Mouse (Mus musculus) heart, adult 18-20 months (tissue): Measurements from ENCODE around the gene Dhx8. TPM values are rescaled to one million over a fixed set of nuclear protein-coding genes. Genes with fewer than 3 reads are reported as not detected.

Source experiments
- DNase-seq, 2 experiments: peaks; one replicate each; pipeline ENCODE4 v3.0.0; 2021 to 2022; ENCODE audit warnings: mixed read lengths in 1 of 2
- long read RNA-seq, 2 experiments: library from polyadenylated mRNA; stranded (forward); transcript quantifications; one replicate each; pipeline ENCODE4 v2.0.0; 2021
- total RNA-seq, 2 experiments: library from RNA; stranded (reverse); gene quantifications; 2 replicates each; pipeline ENCODE4 v1.2.3; 2021

Gene Dhx8
- 10 to 100 TPM; 16.4 to 17.2 TPM for total RNA-seq
- long read RNA-seq, experiment 1, full-length matches to known transcripts = 6 of 7 reads
- long read RNA-seq, experiment 1, partial matches to known transcripts = 1 of 7 reads
- long read RNA-seq, experiment 1, other reads (novel, unspliced or antisense) = 0 of 7 reads
- long read RNA-seq, experiment 2, full-length matches to known transcripts = 3 of 3 reads
- long read RNA-seq, experiment 2, partial matches to known transcripts = 0 of 3 reads
- long read RNA-seq, experiment 2, other reads (novel, unspliced or antisense) = 0 of 3 reads

DNA sequence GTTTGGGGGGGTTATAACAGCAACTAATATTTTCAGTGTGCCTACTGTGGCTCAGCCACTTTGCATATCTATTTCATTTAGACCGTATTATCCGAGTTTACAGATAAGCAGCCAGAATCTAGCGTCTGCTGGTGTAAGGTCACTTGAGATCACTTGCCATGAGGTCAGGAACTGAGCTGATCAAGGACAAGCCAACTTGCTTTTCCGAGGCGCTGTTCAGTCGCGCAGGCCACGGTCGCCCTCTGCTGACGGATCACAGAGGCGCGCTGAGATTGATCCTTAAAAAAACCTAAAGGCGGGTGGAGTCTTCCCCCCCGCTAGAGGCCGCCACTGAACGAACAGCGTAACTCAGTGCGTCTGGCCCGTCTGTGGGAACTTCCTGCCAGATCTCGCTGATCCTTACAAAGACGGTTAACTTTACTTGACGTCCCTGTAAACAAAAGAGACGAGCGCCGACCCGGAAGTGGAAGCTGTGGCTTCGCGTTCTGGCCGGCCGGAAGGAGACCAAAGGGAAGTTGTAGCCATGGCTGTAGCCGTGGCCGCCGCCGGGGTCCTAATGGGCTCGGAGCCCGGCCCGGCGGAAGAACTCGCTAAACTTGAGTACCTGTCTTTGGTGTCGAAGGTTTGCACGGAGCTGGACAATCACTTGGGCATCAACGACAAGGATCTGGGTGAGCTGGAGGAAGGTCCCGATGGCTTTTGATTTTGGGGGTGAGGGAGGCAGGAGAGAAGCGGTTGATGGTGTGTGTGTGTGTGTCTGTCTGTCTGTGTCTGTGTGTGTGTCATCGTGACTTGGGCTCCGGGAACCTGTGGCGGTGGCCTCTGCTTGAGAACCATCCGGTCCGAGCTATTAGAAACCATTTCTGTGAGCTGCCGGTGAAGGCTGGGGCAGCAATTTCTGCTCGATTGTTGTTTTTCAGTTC, at the start of gene Dhx8:
Gene Dhx8 (plus strand): TSS at position 402 of the 923 bp plus-strand sequence.
- DNase-seq = peak; percentile 99

DNA sequence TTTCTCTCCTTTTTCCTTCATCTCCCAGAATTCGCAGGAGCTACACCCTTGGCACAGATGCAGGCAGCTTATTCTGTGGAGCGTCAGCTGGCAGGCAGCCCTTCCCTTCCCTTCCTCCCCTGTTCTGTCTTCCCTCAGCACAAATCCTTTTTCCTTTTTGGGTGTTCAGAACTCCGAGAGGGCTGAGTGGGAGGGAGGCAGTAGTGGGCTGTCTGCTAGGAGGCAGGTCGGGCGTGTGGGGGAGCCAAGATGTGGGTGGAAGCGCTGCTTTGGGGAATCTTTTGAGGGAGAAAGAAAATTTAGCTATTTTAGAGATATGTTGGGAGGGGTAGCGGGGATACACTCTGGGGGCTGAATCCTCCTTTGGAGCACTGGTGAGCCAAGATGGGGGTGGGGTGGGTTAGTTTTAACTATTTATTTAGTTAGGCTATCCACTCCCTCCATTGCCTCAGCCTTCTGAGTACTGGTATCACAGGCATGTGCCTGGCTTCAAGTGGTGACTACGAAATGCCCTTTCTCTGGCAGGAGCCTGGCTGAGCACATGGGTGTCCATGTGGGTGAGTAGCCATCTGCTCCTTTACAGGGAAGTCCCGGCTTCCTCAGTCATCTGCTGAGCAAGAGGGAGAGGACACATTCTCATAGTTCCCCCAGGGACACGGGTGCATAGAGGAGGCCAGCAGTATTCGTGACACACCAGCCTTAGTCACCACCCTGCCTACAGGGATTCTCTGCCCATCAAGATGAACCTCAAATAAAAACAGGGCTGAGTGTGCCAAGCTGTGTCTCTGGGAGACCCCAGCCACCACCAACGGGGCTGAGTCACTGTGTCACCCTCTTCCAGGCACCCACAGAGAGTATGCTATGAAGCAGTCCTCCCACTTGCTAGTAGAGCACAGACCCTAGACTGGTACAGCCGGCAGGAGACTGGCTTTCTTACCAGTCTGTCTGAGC, 45.1 kb upstream of the Dhx8 start:
- peak; percentile 77 to 85 for DNase-seq

DNA sequence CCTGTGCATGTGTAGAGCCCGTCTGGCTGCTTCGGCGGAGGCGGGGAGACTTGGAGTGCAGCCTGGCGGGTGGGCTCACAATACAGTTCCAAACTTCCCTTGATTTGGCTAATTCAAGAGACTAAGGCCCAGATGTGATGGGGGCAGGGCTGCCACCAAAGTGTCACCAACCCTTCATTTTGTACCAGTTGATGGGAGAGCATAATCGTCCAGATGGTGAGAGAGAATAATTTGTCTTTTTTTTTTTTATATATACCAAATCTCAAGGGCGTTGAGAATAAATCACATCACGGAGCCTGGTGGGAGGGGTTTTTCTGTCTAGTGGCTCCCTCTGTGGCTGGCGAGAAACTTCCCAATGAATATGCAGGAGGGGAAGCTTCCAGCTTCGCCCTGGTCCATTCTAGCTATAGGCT, 43.0 kb upstream of the Dhx8 start:
- no peak for DNase-seq

DNA sequence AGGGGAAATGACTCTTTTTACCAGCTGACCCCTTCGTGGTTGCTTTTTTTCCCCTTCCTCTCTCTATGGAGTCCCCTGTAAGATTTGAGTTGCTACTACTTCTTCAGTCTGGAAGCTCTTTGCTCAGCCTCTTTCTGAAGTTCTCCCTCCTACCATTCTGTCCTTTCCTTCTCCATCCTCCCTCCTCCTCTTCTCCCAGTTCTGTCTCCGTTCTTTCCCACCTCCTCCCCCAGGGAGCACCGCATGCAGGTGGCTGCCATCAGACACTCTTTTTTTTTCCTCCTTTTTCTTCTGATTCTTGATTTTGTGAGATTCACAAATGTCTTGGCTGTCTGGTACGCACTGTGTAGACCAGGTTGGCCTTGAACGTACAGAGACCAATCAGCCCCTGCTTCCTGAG, 42.4 kb upstream of the Dhx8 start:
- no peak for DNase-seq

DNA sequence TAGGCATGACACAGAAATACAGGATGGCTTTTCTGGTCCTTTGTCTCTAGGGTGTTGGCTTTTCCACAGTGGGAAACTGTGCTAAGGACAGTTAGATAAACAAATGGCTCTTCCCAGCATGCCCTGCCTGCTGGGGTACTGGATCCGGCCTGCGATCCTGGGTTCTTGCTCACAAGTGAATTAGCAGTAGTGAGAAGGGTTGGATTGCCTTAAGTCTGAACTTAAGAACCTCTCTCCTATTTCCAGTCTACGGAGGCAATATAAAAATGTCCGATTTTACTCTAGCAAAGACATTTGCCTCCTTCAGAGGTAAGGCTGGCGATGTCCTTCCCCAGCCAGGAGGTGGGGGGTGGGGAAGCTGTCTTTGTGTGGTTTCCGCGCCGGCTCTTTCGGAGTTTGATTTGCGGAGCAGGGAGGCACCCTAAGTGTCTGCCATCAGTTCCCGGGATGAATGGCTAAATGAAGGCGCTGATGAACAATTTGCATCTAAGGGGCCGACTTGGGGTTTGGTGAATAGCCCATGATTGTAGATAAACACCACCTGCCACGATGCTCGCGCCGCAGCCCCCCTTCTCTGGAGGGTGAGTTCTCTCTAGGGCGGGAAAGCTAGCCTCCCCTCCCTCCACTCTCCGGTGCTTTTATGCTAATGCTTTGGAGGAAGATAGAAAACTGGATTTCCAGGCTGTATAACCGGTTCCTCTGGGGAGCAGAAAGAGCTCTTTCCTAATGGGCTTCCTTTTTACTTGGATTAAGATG, 36.6 kb upstream of the Dhx8 start:
- peak in 1 of 2 experiments; percentile 35 for DNase-seq

DNA sequence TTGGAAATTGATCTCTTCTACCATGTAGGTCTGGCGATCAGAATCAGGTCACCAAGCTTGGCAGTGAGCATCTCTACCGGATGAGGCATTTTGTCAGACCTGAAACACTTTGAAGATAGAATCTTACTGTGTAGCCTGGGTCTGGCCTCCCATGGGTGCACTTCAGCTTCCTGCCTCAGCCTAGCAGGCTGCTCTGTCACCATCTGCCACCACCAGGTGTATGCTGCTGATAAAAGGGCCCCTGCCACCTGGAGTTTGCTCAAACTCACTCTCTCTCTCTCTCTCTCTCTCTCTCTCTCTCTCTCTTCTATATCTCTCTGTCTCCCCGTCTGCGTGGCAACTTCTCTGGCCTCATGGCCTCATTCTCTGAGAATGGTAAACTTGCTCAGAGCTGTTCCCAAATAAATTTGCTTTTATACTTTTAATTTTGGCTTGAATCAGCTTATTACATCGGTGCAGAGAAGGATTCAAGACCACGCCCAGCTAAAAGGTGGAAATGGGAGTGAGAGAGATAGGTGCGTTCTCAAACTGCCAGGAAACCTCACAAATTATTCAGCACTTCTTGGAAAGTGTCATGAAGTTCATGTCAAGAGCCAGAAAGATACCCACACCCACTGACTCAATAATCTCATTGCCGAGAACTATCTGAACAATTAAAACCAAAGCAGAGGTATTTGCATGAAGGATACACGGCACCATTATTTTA, 35.4 kb upstream of the Dhx8 start:
- DNase-seq = no peak

DNA sequence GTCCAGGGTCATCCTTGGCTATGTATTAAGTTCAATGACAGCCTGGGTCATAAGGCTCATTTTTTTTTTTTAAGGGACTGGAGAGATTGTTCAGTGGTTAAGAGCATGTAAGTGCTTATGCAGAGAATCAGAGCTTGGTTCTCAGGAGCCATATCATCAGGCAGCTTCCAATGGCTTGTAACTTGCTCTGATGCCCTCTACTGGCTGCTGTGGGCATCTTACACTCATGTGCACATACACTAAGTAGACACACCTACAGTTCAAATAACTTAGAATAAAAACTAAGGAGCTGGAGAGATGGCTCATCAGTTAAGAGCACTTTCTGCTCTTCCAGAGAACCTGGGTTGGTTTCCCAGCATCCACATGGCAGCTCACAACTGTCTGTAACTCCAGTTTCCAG, 34.6 kb upstream of the Dhx8 start:
- no peak for DNase-seq

DNA sequence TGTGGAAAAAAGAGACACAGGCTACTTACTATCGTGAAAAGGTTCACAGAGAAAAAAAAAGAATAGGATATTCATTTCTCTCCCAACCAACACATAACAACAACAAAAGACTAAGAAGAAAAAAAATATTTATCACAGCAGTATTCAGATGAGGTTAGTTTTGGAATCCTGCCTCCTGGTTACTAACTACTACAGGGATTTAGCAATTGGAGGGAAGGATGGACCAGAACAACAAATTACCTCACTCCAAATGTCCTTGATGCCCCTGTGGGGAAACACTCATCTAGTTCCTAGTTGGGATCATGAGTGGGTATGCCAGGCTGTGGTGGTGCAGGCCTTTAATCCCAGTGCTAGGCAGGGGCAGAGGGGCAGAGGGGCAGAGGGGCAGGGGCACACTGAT, 33.2 kb upstream of the Dhx8 start:
- DNase-seq = no peak

DNA sequence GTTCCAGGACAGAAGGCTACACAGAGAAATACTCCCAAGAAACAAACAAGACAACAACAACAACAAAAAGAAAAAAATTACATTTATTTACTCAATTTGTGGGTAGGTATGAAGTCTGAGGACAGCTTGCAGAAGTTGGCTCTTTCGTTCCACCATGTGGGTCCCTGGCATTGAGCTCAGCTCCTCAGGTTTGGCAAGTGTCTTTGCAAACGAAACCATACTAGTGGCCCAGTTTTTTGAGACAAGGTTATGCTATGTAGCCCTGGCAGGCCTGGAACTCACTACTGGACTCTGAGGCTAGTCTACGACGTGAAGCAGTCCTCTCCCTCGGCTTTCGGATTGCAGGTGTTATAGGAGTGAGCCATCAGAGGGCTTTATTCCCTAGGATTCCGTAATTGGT, 32.7 kb upstream of the Dhx8 start:
- no peak for DNase-seq

DNA sequence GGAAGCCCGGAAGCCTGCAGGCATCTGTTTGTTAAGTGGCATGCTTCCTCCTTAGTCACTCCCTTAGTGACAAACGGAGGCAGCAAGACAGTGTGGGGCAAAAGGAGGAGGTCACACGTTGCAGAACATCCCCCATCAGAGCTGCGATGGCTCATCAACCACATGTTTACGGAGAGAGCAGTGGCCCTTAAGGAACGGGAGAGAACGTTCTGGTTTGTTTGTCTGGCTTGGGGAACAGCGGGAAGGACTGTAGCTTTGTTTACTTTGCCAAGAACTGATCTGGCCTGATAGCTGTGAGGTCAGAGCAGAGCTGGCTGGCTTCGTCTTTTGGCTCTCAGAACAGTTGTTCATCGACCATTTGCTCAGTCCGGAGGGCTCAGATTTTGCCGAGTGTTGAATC, 32.3 kb upstream of the Dhx8 start:
- DNase-seq = peak; percentile 61 to 66

DNA sequence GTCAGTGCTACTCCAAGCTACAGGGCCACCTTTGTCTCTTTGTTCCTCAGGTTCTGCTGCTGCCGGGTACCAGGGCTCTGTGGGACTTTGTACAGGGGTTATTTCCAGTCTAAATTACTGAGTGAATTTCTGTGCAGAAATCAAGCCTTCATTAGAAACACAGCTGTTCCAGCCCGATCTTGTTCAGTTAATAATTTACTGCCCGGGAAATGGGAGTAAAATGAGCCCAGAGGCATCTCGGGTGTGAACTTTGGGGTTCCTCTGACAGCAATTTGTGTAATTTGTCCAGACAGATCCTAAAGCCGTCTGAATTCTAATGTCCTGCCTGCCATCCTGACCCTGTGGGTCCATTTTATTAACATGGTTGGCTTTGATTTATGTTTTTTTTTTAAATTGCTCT, 28.6 kb upstream of the Dhx8 start:
- DNase-seq = no peak

DNA sequence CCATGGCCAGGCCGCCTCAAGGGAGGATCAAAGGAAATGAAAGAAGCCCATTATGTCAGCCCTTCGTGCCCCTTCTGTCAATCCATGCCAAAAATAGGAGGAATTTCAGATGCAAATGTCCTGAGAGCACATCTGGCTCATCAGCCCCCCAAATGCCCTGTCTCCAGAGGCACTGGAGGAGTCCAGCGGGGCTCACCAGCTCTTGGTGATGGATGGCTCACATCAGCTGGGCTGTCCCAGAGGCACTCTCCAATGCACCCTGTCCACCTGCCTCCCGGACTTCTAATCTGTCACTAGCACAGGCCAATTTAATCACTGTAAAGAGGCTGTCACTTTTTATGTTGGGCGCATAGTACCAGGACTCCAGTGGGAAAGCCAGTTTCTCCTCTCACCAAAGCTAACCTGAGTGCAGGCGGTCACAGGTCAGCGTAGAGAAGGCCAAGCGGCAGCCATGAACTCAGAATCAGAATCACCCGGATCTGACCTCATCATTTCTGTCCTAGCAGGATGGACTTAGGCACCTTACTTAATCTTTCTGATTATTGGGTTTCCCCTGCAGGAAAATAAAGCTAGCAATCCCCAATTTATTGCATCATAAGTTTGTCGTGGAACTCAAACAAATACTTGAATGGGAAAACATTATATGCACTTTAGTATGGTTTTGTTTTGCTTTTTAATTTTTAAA, 25.8 kb upstream of the Dhx8 start:
- no peak for DNase-seq

DNA sequence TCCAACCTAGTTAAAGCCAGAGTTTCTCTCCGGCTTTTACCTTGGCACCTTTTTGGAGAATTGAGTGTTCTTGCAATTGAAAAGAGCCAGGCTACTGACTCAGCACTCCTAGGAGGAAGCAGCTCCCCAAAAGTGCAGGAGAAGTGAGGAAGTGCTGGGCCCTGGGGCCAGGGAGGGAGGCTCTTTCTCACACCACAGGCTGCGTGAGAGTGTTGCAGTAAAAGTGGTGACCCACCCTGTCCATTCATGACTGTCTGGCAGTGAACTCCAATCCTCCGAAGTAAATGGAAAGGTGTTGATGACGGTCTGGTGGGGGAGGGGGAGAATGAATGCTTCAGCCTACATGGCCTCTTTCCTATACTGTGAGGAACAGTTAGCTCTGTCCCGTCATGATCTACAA, 24.2 kb upstream of the Dhx8 start:
- DNase-seq = no peak

DNA sequence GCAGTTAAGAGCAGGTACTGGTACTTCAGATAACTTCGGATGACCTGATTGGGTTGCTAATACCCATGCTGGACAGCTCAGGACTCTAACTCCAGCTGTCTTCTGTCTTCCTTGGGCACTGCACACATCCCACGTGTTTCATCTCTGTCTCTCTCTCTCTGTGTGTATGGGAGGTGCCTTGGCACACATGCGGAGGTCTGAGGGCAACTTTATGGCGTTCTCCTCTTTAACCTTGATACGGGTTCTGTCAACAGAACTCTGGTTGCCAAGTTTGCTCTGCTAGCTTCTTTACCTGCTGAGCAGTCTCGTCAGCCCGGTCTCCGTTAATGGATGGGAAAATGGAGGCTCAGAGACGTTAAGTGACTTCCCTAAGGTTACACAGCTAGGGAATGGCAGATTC, 19.9 kb upstream of the Dhx8 start:
- DNase-seq = no peak

DNA sequence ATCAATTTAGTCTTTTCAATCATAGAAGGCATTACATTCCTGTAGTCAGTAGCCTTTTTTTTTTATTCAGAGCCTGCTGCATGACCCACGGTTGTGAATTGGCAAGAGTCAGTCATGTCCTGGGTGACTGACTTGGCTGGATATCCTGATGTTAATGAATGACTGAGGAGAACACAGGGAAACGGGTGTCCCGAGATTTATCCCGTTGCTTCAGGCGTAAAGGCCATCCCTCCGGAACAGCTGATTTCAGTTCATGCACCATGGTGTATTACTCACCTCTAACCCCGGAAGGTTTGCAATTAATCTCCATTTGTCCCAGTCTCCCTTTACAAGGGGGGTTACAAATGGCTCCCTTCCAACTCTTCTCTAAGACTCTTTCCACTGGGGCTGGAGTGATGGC, 18.7 kb upstream of the Dhx8 start:
- no peak for DNase-seq

DNA sequence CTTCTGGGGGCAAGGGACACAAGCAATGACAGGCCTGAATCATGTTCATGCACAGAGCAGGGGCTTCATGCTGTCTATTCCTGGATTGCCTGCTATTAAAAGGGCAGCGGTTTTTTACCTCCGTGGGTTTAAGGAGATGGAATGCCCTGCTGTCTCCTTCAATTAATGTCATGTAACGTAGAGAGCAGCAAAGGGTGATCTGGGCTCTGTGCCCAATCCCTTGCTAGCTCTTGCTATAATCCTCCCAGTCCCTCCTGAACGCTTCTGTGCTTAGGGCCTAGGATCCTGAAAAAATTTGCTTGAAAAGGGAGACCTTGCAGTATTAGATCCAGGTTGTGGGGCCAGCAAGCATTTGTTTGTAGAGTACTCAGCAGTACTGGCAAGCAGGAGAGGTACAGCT, 14.4 kb upstream of the Dhx8 start:
- DNase-seq = no peak

DNA sequence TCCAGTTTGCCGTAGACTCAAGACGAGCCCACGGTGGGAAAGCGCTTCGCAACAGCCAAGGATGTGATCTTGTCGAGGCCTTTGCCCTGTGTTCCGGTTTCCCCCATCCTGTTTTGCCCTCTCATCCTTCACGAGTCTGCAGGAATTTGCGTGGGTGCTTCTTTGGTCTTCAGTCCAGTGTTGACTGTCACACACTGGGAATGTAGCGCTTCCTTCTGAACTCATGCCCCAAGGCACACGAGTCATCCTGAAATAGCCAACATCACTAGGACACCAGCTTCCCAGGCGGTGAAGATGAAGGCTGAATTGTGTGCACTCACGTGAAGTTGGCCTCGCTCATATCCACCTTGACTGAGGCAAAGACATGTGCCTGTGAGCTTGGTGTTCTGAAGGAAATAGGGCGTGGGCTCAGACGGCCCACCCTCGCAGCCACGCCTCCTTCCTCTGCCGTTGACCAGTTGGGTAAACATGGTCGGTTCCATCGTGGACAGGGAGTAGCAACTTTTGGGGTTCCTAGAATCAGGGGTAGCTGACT, 12.7 kb upstream of the Dhx8 start:
- DNase-seq = no peak

DNA sequence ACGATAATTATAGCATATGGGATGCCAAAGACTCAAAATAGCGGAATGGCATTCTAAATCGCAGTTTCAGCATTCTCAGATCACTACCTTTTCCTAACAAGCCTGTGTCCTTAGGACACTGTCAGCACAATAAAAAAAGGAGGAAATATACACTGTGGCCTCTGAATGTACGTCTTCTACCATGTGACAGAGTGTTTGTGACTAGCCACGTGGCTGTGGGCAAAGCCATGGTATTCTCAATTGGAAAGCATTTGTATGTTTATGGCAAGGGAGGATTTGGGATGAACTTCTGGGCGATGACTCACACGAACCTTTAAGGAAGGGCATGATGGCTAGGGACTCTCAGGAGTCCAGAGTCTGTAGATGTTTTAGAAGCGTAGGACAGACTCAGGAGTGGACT, 7.7 kb upstream of the Dhx8 start:
- no peak for DNase-seq

DNA sequence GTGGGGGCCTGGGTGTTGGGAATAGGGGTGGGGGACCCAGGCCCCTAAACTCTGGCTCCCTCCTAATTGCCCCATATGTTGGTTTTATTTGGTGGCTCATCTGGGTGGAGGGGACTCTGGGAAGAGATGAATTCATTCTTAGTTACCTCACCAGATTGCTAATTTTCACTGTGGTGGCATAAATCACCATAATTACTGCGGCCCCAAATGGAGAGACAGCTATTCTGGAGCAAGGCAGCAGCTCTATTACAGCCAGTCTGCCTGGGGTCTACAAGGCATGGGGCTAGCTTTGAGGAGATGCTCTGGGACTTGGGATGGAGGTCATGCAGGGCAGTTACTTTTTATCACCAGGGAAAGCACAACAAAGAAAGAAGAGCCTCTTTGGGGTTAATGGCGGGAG, 6.0 kb upstream of the Dhx8 start:
- DNase-seq = no peak

DNA sequence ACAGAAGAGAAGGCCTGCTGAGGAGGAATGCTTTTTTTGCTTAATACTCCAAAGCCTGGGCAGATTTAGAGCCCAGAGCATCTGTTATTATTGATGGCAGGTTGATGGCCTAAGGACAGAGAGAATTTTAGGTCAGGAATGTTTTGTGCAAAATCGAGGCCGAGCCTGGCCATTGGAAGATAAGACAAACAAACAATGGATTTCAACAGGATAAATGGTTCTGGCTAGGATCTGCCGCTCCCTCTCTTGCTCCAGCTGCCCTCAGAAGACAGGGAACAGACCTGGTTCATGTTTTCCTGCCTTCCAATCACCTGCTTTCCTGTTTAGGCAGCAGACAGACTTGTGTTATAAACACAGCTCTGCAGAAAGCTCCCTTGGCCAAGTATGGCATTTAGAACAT, 3.4 kb upstream of the Dhx8 start:
- DNase-seq = no peak
